Mouse (Mus musculus) kidney, adult 2 months (tissue): Measurements from ENCODE around the gene Klhl42.

Experiments
- CTCF ChIP-seq: fragments of 200-500 bp; conservative IDR thresholded peaks from 2 replicates; pipeline ENCODE4 v1.5.1; 2011; ENCODE audit warnings: low read depth, mild to moderate bottlenecking, control low read depth, low read length, moderate library complexity, mixed read lengths; ENCODE audit not compliant: insufficient read depth, insufficient read length
- POLR2A ChIP-seq: fragments of 200-500 bp; IDR thresholded peaks from one replicate; pipeline ENCODE4 v1.6.1; 2011; ENCODE audit warnings: low read depth, low read length, control low read depth

GRCm38 (mm10) chr6:147094771-147095170, 3.6 kb downstream of the Klhl42 start:
- TF ChIP-seq POLR2A, result no peak
- TF ChIP-seq CTCF, result no peak
